Mouse (Mus musculus) layer of hippocampus, postnatal 36 days (tissue): ENCODE results near the gene Lxn. TPM values are rescaled to one million over a fixed set of nuclear protein-coding genes. Genes with fewer than 3 reads are reported as not detected.

Source experiments
- DNase-seq, 2 experiments: peaks; one replicate each; pipeline ENCODE4 v3.0.0; 2022
- total RNA-seq, 2 experiments: library from RNA; stranded (reverse); gene quantifications; 2 replicates each; pipeline ENCODE4 v1.2.3; 2021

Lxn gene
- total RNA-seq, 2 experiments from 2014 or later, result 41.9 to 46.4 TPM

DNA sequence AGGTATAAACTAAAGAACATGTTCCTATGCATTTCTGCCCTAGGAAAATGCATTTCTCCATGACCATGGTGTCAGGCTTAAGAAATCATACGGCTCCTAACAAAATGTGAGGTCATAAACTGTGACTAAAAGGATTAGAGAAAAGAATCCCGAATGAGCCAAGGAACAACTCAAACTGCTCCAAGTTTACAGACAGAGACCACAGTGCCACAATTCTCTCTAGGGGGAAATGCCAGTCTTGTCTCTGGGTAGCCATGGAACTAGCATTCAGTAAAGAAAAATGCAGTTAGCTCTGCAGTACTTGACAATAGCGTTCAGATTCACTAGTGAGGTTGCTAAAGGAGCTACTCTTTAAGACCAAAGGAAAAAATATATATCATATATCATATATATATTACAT, 3.8 kb downstream of the Lxn start:
- DNase-seq, result no peak

DNA sequence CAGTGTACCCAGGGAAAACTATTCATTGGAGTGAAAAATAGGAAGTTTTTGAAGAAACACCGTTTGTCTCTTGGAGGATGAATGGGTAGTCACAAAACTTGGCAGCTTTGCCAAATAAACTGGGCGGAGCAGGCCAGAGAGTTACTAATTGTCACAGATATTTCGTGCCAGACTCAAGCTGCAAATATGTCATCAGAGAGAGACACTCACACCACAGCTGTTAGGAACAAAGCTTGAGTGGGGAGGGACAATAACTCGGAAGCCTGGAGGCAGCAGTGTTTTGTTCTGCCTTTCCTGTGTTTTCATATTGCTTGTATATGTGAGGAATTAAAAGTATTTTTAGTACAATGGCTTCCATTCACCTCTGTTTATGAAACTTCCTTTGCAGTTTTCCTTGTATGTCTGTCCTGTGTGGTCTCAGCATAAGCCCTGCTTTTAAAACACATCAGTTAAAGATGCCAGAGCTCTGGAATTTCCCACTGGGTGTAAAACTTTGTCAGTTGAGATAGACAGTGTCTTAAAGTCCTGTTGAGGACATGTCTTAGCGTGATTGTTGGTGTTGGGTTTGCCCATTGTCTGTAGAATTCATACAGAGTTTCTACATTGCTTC, 13.0 kb downstream of the Lxn start:
- DNase-seq, result no peak

DNA sequence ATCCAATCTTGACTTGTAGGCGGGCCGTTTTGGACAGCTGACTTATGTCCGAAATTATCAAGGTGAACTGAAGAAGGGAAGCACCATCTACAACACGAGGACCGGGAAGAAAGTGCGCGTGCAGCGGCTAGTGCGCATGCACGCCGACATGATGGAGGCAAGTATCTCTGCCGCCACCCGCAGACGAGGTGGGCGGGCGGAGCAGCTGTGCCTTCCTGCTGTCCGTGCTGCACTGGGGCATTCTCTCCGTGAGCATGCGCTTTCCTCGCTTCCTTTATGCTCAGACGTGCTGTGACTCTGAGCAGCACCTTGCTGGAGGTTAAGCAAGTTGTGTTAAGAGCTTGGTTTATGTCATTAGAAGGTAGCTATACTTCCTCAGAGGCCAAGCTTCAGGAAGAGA, 14.1 kb downstream of the Lxn start:
- peak in 1 of 2 experiments; percentile 47 for DNase-seq

DNA sequence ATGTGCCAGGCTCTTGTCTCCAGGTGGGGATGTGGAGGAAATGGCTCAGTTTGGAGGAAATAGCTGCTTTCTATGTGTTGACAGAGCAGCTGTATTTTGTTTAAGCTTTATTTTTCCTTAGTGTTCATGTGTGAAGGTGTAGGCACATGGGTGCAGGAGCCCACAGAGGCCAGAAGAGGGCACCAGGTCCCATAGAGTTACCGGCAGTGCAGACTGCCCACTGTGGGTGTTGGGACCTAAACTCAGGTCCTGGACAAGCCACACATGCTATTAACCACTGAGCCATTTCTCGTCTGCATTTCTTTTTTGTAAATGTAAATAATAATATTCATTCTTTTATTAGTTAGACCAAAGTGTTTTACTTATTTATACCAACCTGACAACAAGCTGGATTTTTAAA, 16.6 kb downstream of the Lxn start:
- DNase-seq, result no peak

DNA sequence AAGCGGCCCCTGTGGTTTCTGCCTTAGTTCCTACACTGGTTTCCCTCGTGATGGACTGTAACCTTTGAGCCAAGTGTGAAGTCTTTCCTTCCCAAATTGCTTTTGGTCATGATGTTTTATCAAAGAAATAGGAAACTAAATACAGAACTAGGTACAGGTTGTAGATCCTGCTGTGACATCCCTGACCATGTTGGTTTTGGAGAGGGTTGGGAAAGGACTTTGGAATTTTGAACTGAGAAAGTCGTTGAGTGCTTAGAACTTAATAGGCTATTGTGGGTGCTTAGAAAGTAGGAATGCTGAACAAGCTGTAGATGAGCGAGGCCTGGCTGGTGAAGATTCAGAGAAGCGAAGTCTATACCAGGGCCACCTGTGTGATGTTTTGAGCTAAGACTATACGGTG, 29.7 kb downstream of the Lxn start:
- no peak for DNase-seq

DNA sequence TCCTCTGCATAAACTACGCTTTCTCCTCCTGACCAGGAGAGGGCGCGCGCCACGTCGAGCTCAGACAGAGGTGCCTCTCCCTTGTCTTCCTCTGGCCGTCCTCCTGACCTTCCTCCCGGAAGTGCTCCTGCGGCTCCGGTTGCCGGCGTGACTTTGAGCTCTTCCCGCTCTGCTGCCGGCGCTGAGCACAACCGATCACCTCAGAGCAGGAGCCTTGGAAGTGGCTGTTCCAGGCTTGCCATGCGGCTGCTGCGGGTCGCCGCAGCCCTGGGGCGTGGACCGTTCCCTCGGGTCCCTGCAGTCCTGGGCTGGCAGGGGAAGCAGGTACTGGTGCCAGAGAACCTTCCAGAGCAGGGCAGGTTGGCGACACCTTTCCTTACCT, 33.7 kb downstream of the Lxn start, which contains the start of gene Gfm1:
Gene Gfm1 (plus strand): TSS at position 98 of the 382 bp plus-strand sequence.
- DNase-seq, result peak; percentile 83 to 87

DNA sequence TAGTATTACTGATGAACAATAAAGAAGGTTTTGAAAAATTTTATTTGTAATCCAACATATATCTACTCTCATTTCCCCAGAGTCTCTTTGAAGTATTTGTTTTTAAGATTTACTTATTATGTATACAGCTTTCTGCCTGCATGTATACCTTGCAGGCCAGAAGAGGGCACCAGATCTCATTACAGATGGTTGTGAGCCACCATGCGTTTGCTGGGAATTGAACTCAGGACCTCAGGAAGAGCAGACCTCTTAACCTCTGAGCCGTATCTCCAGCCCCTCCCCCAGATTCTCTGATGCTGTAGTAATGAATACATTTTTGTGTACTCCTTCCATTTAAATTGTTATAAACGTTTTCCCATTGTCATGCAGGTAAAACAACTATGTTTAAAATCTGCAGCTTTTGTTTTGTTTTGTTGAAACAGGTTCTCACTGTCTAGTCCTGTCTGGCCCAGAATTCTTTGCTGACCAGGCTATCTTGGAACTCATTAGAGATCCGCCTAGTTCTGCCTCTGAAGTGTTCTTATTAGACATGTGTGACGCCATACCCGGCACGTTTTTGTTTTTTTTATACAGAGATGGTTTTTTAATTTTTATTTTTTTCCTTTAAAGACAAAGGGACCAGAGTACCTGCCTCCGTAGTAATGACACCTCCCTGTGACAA, 34.3 kb downstream of the Lxn start:
- no peak for DNase-seq

Other genes starting within 250 kb of the Lxn start
- gene Mlf1, start 89.8 kb downstream of the Lxn start, total RNA-seq, result 1 to 10 TPM in 1 of 2 experiments, under 1 TPM in 1; 0.75 to 1.4 TPM
- not detected for gene Gm17402, start 88.8 kb downstream of the Lxn start, total RNA-seq
- 10 to 100 TPM; 47.8 to 58.4 TPM for gene Gfm1, start 33.8 kb downstream of the Lxn start, total RNA-seq
- 1 to 10 TPM; 1.3 to 1.5 TPM for gene Rarres1, start 51.6 kb upstream of the Lxn start, total RNA-seq
- gene Mfsd1, start 118.8 kb upstream of the Lxn start, total RNA-seq, result 10 to 100 TPM; 38.6 to 41.7 TPM